Mouse (Mus musculus) liver, embryonic 14 days (tissue): ENCODE data around the gene Rhox3a. TPM values are rescaled to one million over a fixed set of nuclear protein-coding genes. Genes with fewer than 3 reads are reported as not detected.

Experiments
- polyA plus RNA-seq: library from polyadenylated mRNA; depleted of rRNA; stranded (reverse); fragments of >200 nt; gene quantifications from 2 replicates; pipeline ENCODE4 v1.2.3, GENCODE M21; 2012; rRNA removed

Rhox3a gene
- polyA plus RNA-seq = not detected in 2 replicates

GRCm38 (mm10) chrX:37249619-37250018, at the start of gene Rhox3a:
Rhox3a (plus strand) TSS chrX:37249919.

GRCm38 (mm10) chrX:37210941-37211340, 38.8 kb upstream of the Rhox3a start, which contains the start of gene Gm9:
Gm9 (minus strand) TSS chrX:37211041.

GRCm38 (mm10) chrX:37222158-37222557, 27.6 kb upstream of the Rhox3a start, which contains the start of gene Rhox1:
Rhox1 (minus strand) TSS chrX:37222258.

GRCm38 (mm10) chrX:37244676-37245075, 5.0 kb upstream of the Rhox3a start, which contains the start of gene Rhox2a:
Rhox2a (plus strand) TSS chrX:37244976.

GRCm38 (mm10) chrX:37265038-37265437, 15.3 kb downstream of the Rhox3a start, which contains the start of gene Rhox4a:
Rhox4a (plus strand) TSS chrX:37265338.

Other genes with a start within 250 kb of the Rhox3a start
- 0.02 and 0.06 TPM in 2 replicates for gene Sowahd, start 201.1 kb upstream of the Rhox3a start, polyA plus RNA-seq
- 605 and 630 TPM in 2 replicates for gene Rpl39, start 164.5 kb upstream of the Rhox3a start, polyA plus RNA-seq
- gene Upf3b, start 139.6 kb upstream of the Rhox3a start, polyA plus RNA-seq = 16.0 and 16.5 TPM in 2 replicates
- 2.4 and 2.7 TPM in 2 replicates for gene Nkap, start 123.1 kb upstream of the Rhox3a start, polyA plus RNA-seq
- not detected in 2 replicates for gene Akap14, start 81.1 kb upstream of the Rhox3a start, polyA plus RNA-seq
- gene Ndufa1, start 58.8 kb upstream of the Rhox3a start, polyA plus RNA-seq = 175 and 177 TPM in 2 replicates
- 1.7 and 2.0 TPM in 2 replicates for gene Rnf113a1, start 58.7 kb upstream of the Rhox3a start, polyA plus RNA-seq
- 0.03 TPM in 1 of 2 replicates, not detected in the other for gene Gm9, start 38.9 kb upstream of the Rhox3a start, polyA plus RNA-seq
- not detected in 2 replicates for gene Rhox1, start 27.7 kb upstream of the Rhox3a start, polyA plus RNA-seq
- not detected in 2 replicates for gene Rhox2a, start 4.9 kb upstream of the Rhox3a start, polyA plus RNA-seq
- gene Rhox4a, start 15.4 kb downstream of the Rhox3a start, polyA plus RNA-seq = not detected in 2 replicates
- gene Rhox3a2, start 130.1 kb downstream of the Rhox3a start, polyA plus RNA-seq = not detected in 2 replicates
- gene Rhox4a2, start 140.9 kb downstream of the Rhox3a start, polyA plus RNA-seq = not detected in 2 replicates
- gene Rhox2b, start 162.1 kb downstream of the Rhox3a start, polyA plus RNA-seq = not detected in 2 replicates
- gene Rhox4b, start 182.6 kb downstream of the Rhox3a start, polyA plus RNA-seq = 0.02 TPM in 1 of 2 replicates, not detected in the other
- not detected in 2 replicates for gene Rhox2c, start 203.8 kb downstream of the Rhox3a start, polyA plus RNA-seq
- not detected in 2 replicates for gene Rhox3c, start 208.7 kb downstream of the Rhox3a start, polyA plus RNA-seq
- gene Rhox4c, start 230.4 kb downstream of the Rhox3a start, polyA plus RNA-seq = not detected in 2 replicates
- gene Rhox2d, start 243.5 kb downstream of the Rhox3a start, polyA plus RNA-seq = not detected in 2 replicates